Mouse (Mus musculus) ES-Bruce4 (cell line): Measurements from ENCODE around the gene Cryl1. TPM values are rescaled to one million over a fixed set of nuclear protein-coding genes. Genes with fewer than 3 reads are reported as not detected.

Source experiments
- H3K27ac ChIP-seq: 2 replicates; pipeline ENCODE4 v1.5.1; 2012; ENCODE audit warnings: low read length, inconsistent platforms; ENCODE audit not compliant: insufficient read depth
- H3K27me3 ChIP-seq: 2 replicates; pipeline ENCODE4 v1.6.1; 2012; ENCODE audit warnings: mild to moderate bottlenecking, low read length, inconsistent platforms; ENCODE audit not compliant: control insufficient read depth, poor library complexity, insufficient read depth, severe bottlenecking
- H3K36me3 ChIP-seq: 2 replicates; pipeline ENCODE4 v1.6.1; 2012; ENCODE audit warnings: inconsistent platforms, mild to moderate bottlenecking, low read length, moderate library complexity; ENCODE audit not compliant: control insufficient read depth, poor library complexity, insufficient read depth, severe bottlenecking
- H3K4me1 ChIP-seq: one replicate; pipeline ENCODE4 v1.8.1; 2011; ENCODE audit warnings: low read length; ENCODE audit not compliant: control insufficient read depth, insufficient read depth
- H3K4me3 ChIP-seq: 2 replicates; pipeline ENCODE4 v1.5.1; 2011; ENCODE audit warnings: low read depth, mild to moderate bottlenecking, low read length
- H3K9ac ChIP-seq: 2 replicates; pipeline ENCODE4 v1.6.1; 2012; ENCODE audit warnings: low read depth, mild to moderate bottlenecking, inconsistent platforms; ENCODE audit not compliant: poor library complexity, severe bottlenecking
- H3K9me3 ChIP-seq: replicated peaks from 2 replicates; pipeline ENCODE4 v1.6.1; 2012; ENCODE audit warnings: mild to moderate bottlenecking, low read length, inconsistent platforms; ENCODE audit not compliant: control insufficient read depth, poor library complexity, insufficient read depth, severe bottlenecking
- CTCF ChIP-seq: IDR thresholded peaks from one replicate; pipeline ENCODE4 v1.8.1; 2011; ENCODE audit warnings: low read depth, low read length
- EP300 ChIP-seq: IDR thresholded peaks from 2 replicates; pipeline ENCODE4 v1.6.1; 2011; ENCODE audit warnings: low read depth, low read length; ENCODE audit not compliant: insufficient read depth
- POLR2A ChIP-seq: IDR thresholded peaks from one replicate; pipeline ENCODE4 v1.8.1; 2011; ENCODE audit warnings: low read length; ENCODE audit not compliant: insufficient read depth
- polyA plus RNA-seq: library from polyadenylated mRNA; stranded (reverse); fragments of >200 nt; gene quantifications from 2 replicates; pipeline ENCODE4 v1.2.4, GENCODE M21; 2011; ENCODE audit warnings: low read depth; ENCODE audit not compliant: missing spikeins, insufficient read depth, insufficient read length

The Cryl1 gene
- polyA plus RNA-seq, 1 experiment: 10.5 TPM

DNA sequence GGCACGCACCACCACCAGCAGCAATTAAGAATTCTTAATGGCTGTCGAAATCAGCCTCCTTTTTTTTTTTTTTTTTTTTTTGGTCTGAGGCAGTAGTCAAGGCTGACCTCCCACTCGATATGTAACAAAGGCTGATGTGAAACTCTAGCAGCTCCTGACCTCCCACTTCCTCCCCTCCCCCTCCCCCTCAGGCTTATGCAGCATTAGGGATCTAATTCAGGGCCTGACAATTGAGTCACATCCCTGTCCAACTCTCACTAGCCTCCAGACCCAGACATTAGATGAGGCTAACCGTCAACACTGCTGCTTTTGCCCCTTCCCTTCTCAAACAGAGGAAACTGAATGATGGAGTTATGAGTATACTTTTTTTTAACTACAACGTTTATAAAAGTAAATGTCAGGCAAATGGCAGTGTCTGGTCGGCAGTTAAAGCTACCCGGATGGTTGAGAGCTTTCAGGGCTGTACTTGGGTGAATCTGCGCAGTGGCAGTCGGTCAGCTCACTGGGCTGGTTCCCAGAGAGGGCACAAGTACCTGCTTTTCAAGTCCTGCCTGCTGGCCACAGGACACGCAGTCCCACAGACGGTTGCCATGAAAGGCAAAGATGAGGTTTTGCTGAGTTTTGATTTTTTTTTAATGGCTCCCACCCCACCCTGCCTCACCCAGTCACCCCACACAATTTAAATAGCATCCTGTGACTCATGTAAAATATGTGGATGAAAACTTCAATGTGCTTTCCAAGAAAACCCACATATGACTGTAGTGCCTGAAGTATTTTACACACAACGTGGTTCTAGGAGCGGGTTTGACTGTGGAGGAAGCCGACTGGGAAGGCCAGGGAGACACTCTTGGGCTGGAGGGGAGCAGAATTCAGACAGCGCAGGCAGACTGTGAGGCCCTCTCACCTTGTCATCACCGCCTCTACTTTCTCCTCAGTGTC is 81.4 kb downstream of the Cryl1 start:
- TF ChIP-seq CTCF: no peak
- no peak for TF ChIP-seq POLR2A
- 0 out of 2 replicates have a peak, but pooled peaks have one; percentile 17 for TF ChIP-seq EP300
- peaks cover 5% of the 10 kb centered on the region for H3K4me1 ChIP-seq
- no peaks in the 10 kb centered on the region for H3K9me3 ChIP-seq
- H3K4me3 ChIP-seq: no peak overlapping the region
- no peaks in the 10 kb centered on the region for H3K27me3 ChIP-seq
- no peaks in the 10 kb centered on the region for H3K36me3 ChIP-seq
- no peak overlapping the region for H3K9ac ChIP-seq
- no peak overlapping the region for H3K27ac ChIP-seq

DNA sequence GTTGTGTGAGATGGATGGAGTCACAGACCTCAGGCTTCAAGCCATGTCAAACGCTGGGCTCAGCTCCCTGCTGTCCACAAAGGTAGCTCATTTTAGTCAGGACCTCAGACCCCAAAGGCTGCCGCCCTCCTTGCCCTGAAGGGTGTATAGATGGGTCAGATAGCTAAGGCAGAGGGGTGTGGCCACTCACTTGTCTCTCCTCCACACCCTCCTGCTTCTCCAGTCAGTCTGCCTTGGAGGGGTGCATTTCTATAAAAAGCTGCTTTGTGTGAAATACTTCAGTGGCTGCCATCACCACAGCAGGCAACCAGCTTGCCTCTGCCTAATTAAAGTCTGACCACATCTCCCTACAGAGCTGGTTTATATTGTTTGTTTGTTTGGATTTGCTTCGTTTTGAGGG is 82.4 kb downstream of the Cryl1 start:
- Histone ChIP-seq H3K4me1 (peaks cover 5% of the 10 kb centered on the region), H3K27ac (no peak overlapping the region), H3K9ac (no peak overlapping the region), H3K27me3 (no peaks in the 10 kb centered on the region), H3K9me3 (no peaks in the 10 kb centered on the region), H3K4me3 (no peak overlapping the region), H3K36me3 (no peaks in the 10 kb centered on the region)
- TF ChIP-seq CTCF: no peak
- 0 out of 2 replicates have a peak, but pooled peaks have one; percentile 8 for TF ChIP-seq EP300

DNA sequence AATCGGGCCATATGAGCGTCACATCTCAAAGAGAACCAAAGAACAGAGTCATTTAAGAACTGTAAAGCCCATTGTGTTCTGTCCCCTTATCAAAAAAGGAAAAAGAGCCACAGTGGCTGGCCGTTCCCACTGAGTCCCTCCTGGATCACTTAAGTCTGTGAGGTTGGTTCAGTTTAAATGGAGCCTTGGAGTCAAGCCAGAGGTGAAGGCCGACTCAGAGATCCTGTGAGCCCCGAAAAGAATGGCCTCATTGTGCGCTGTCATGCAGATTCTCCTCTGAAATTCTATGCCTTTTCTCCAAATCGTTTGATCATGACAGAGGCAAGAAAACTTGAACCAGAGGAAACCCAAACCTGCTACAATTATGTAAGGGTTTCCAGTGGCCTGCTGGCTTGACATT is 82.8 kb downstream of the Cryl1 start:
- no peaks in the 10 kb centered on the region for H3K9me3 ChIP-seq
- H3K27ac ChIP-seq: no peak overlapping the region
- no peak overlapping the region for H3K4me3 ChIP-seq
- TF ChIP-seq POLR2A: no peak
- no peak for TF ChIP-seq EP300
- no peak for TF ChIP-seq CTCF
- H3K36me3 ChIP-seq: no peaks in the 10 kb centered on the region
- peaks cover 5% of the 10 kb centered on the region for H3K4me1 ChIP-seq
- H3K9ac ChIP-seq: no peak overlapping the region
- no peaks in the 10 kb centered on the region for H3K27me3 ChIP-seq

DNA sequence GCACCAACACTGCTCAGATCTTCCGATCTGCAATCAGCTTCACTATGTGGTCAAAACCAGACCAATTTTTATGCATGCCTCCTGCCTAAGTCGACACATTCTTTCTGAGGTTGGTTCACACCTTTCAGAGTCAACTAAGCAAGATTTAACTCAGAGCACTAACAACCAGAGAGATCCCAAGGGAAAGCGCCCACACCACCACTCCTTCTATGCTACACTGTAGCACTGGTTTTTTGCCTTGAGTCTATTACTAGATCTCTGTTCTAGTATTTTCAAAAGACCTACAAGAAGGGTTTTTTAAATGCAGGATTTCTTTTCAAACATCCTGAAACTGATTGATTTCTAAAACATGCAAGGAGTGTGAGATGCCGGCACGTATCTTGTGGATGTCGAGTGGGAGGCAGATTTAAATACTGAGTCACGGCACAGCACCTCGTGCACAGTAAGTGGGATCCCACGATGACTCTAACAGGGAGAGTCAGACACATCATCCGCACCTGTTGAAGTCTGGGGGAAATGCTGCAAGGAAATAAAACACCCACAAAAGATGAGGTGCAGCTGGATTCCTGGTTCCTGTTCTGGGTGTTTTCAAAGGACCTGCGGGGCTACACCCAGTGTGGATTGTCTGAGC is 96.6 kb downstream of the Cryl1 start:
- Histone ChIP-seq H3K4me1 (no peaks in the 10 kb centered on the region), H3K27me3 (no peaks in the 10 kb centered on the region), H3K27ac (no peak overlapping the region), H3K9me3 (no peaks in the 10 kb centered on the region), H3K36me3 (no peaks in the 10 kb centered on the region), H3K4me3 (no peak overlapping the region), H3K9ac (no peak overlapping the region)
- TF ChIP-seq CTCF: no peak
- no peak for TF ChIP-seq POLR2A
- no peak for TF ChIP-seq EP300

DNA sequence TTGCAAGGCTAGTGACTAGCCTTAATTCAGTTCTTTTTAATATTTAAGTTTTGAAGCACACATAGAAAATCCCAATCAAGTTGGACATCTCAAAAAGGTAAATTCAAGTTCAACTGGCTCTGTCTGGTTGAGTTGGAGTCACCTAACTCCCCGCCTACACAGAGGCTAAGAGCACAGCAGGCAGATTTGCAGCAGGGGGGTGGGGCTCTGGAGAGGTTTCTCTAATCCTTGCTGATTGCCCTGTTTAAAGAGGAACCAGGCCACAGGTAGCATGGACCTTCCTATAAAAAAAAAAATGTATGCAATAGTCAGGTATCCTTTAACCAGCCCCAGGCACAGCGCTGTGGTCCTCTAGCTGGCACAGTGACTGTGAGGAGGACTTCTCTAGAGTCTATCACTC is 97.8 kb downstream of the Cryl1 start:
- Histone ChIP-seq H3K27me3 (no peaks in the 10 kb centered on the region), H3K36me3 (no peaks in the 10 kb centered on the region), H3K4me3 (no peak overlapping the region), H3K27ac (no peak overlapping the region), H3K9ac (no peak overlapping the region), H3K9me3 (no peaks in the 10 kb centered on the region), H3K4me1 (no peaks in the 10 kb centered on the region)
- no peak for TF ChIP-seq EP300
- no peak for TF ChIP-seq POLR2A
- no peak for TF ChIP-seq CTCF

DNA sequence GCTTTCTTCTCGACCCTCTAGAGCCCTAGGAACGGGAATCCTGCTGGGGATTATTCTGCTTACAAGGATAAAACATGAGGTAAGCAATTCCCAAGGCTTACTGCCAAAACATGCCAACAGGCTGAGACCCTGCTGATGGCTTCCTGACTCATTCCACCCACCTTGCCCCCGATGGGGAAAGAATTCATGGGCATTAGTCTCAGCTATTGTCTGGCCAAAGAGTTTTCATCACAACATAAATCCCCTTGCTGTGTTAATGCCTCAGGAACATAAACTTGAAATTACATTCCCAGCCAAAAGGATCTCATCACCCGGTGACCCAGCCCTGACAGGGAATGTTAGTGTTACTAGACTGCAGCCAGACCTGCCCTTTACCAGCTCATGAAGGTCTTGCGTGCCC is 100.7 kb downstream of the Cryl1 start:
- H3K27me3 ChIP-seq: no peaks in the 10 kb centered on the region
- no peak overlapping the region for H3K9ac ChIP-seq
- H3K9me3 ChIP-seq: no peaks in the 10 kb centered on the region
- H3K4me3 ChIP-seq: no peak overlapping the region
- TF ChIP-seq POLR2A (no peak), CTCF (no peak), EP300 (no peak)
- no peaks in the 10 kb centered on the region for H3K4me1 ChIP-seq
- no peak overlapping the region for H3K27ac ChIP-seq
- H3K36me3 ChIP-seq: no peaks in the 10 kb centered on the region
